ENCODE assay signal across 21 mouse cellular contexts in the genomic region with DNA sequence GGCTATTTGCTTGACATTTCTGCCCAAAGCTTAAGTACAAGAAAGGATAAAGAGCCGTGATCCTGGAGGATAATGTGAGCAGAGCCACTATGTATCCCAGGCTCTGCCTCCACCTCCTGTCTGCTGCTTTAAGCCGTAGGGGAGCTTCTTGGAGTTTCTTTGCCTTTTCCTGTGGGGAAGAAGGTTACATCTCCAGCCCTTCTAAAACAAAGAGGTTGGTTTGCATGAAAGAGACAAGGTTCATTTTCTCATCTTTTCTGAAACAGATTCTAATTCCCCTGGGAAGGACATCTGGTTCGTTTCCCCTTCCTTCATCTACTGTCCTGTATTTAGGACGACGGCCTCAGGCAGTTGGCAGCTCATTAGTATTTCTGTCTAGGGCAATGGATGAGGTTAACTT. TPM values are rescaled to one million over a fixed set of nuclear protein-coding genes. Genes with fewer than 3 reads are reported as not detected.
DNase-seq lines count a peak whose midpoint lies in the region; ATAC-seq and TF ChIP-seq lines count a peak whose summit lies in the region.
"Had no signal": no experiment of that assay in that cellular context is flagged by ENCODE, and none has a peak within 500 bp of the region (broad histone marks: within the 10 kb centered on the region; RNA-seq: fewer than 3 reads in every experiment).

No protein-coding gene starts in this region.

- H3K9me3 ChIP-seq in midbrain, embryonic 11.5 days (ENCODE audit: control insufficient read depth, low read length) = no peaks in the 10 kb centered on the region
- no peaks in the 10 kb centered on the region for H3K9me3 ChIP-seq in midbrain, embryonic 10.5 days (replicated peaks)
- peaks cover 40% of the 10 kb centered on the region for H3K9me3 ChIP-seq in ES-Bruce4 (replicated peaks; ENCODE audit: control insufficient read depth, insufficient read depth, low read length, poor library complexity, severe bottlenecking)
- H3K9me3 ChIP-seq: embryonic facial prominence, embryonic 15.5 days; forebrain, embryonic 10.5 days; heart, embryonic 13.5 days; hindbrain, embryonic 12.5 days had no signal

- no peak for TF ChIP-seq POLR2A in ES-Bruce4 (IDR thresholded peaks at IDR 0.05; ENCODE audit: insufficient read depth, low read length)

- no peak overlapping the region for H3K9ac ChIP-seq in midbrain, embryonic 11.5 days (ENCODE audit: low read length)
- H3K9ac ChIP-seq in ES-Bruce4 (ENCODE audit: low read depth, poor library complexity, severe bottlenecking) = no peak overlapping the region
- H3K9ac ChIP-seq: embryonic facial prominence, embryonic 15.5 days; heart, embryonic 13.5 days; hindbrain, embryonic 12.5 days had no signal

- TF ChIP-seq EP300 in ES-Bruce4 (IDR thresholded peaks at IDR 0.05; ENCODE audit: insufficient read depth, low read depth, low read length) = no peak

- no peak overlapping the region for H3K4me2 ChIP-seq in midbrain, embryonic 11.5 days
- H3K4me2 ChIP-seq: embryonic facial prominence, embryonic 15.5 days; heart, embryonic 13.5 days; hindbrain, embryonic 12.5 days had no signal

- no peaks in the 10 kb centered on the region for H3K36me3 ChIP-seq in midbrain, embryonic 11.5 days (ENCODE audit: control insufficient read depth, insufficient read depth, low read length)
- H3K36me3 ChIP-seq in midbrain, embryonic 10.5 days = no peaks in the 10 kb centered on the region
- H3K36me3 ChIP-seq in ES-Bruce4 (ENCODE audit: control insufficient read depth, insufficient read depth, low read length, poor library complexity, severe bottlenecking) = no peaks in the 10 kb centered on the region
- H3K36me3 ChIP-seq: embryonic facial prominence, embryonic 15.5 days; forebrain, embryonic 10.5 days; heart, embryonic 13.5 days; hindbrain, embryonic 12.5 days had no signal

- H3K4me3 ChIP-seq in midbrain, embryonic 11.5 days (ENCODE audit: low read depth, low read length) = no peak overlapping the region
- H3K4me3 ChIP-seq in midbrain, embryonic 10.5 days = no peak overlapping the region
- no peak overlapping the region for H3K4me3 ChIP-seq in ES-Bruce4 (ENCODE audit: low read depth, low read length)
- H3K4me3 ChIP-seq: embryonic facial prominence, embryonic 15.5 days; erythroblast, embryonic 14.5 days; forebrain, embryonic 10.5 days; heart, embryonic 13.5 days; hindbrain, embryonic 12.5 days had no signal

- H3K4me1 ChIP-seq in midbrain, embryonic 11.5 days (ENCODE audit: control insufficient read depth, insufficient read depth, low read length) = no peaks in the 10 kb centered on the region
- no peaks in the 10 kb centered on the region for H3K4me1 ChIP-seq in midbrain, embryonic 10.5 days
- no peaks in the 10 kb centered on the region for H3K4me1 ChIP-seq in ES-Bruce4 (ENCODE audit: control insufficient read depth, insufficient read depth, low read length)
- H3K4me1 ChIP-seq: embryonic facial prominence, embryonic 15.5 days; forebrain, embryonic 10.5 days; heart, embryonic 13.5 days; hindbrain, embryonic 12.5 days had no signal

- no peak for ATAC-seq in midbrain, embryonic 11.5 days (ENCODE audit: low FRiP score)
- ATAC-seq: activated CD4-positive, CD25-positive, alpha-beta regulatory T cell, adult 4 months; forebrain, embryonic 14.5 days had no signal

- H3K27ac ChIP-seq in midbrain, embryonic 11.5 days (ENCODE audit: low read depth, low read length) = no peak overlapping the region
- H3K27ac ChIP-seq in midbrain, embryonic 10.5 days (replicated peaks) = no peak overlapping the region
- H3K27ac ChIP-seq in ES-Bruce4 (ENCODE audit: insufficient read depth, low read length) = peak overlapping the region; percentile 51; the same call in 1 of the 2 replicates
- H3K27ac ChIP-seq: embryonic facial prominence, embryonic 15.5 days; forebrain, embryonic 10.5 days; heart, embryonic 13.5 days; hindbrain, embryonic 12.5 days had no signal

- no peak for TF ChIP-seq CTCF in ES-Bruce4 (IDR thresholded peaks at IDR 0.05; ENCODE audit: low read depth, low read length)

- no peaks in the 10 kb centered on the region for H3K27me3 ChIP-seq in midbrain, embryonic 11.5 days (ENCODE audit: control insufficient read depth, insufficient read depth, low read length)
- no peaks in the 10 kb centered on the region for H3K27me3 ChIP-seq in midbrain, embryonic 10.5 days (ENCODE audit: low read depth, poor library complexity, severe bottlenecking)
- H3K27me3 ChIP-seq in ES-Bruce4 (ENCODE audit: control insufficient read depth, insufficient read depth, low read length, poor library complexity, severe bottlenecking) = no peaks in the 10 kb centered on the region
- H3K27me3 ChIP-seq: embryonic facial prominence, embryonic 15.5 days; heart, embryonic 13.5 days; hindbrain, embryonic 12.5 days had no signal

- WGBS in midbrain, embryonic 11.5 days = 65% methylated on average over 5 of the region's 5 CpGs
- WGBS in midbrain, embryonic 10.5 days = 62% methylated on average over 5 of the region's 5 CpGs

- peak; percentile 70 for DNase-seq in midbrain, embryonic 11.5 days (ENCODE audit: low spot score, missing footprints)
- DNase-seq in midbrain, embryonic 10.5 days (ENCODE audit: low spot score) = no peak
- peak; percentile 4 for DNase-seq in ZHBTc4 (ENCODE audit: low read depth, low spot score)
- peak; percentile 40 for DNase-seq in retina, postnatal 1 day
- DNase-seq in cerebellum, adult 9-11 months = no peak
- DNase-seq in T-cell, adult 2 months (ENCODE audit: low spot score) = no peak
- DNase-seq: adrenal gland, postnatal 14 days; cerebellum, adult 2 months; cerebellum, postnatal 14 days; embryo, embryonic 11 days; gastrocnemius, postnatal 36 days; heart, adult 11 months; heart, postnatal 4 days had no signal

RNA-seq across cellular contexts. Expression of a gene that starts 19.8 kb away (rescaled TPM):
- 44.1 and 50.5 TPM in 2 replicates for polyA plus RNA-seq in midbrain, embryonic 11.5 days (2014; fragmentation: Nextera tagmentation; extraction: Ambion mirVana)
- 27.6 and 35.0 TPM in 2 replicates for polyA plus RNA-seq in midbrain, embryonic 10.5 days (2016; fragmentation: Nextera tagmentation; extraction: Ambion mirVana)
- polyA plus RNA-seq in ES-Bruce4 (2011; ENCODE audit: insufficient read depth, insufficient read length, low read depth, missing spikeins) = 16.4 and 20.1 TPM in 2 replicates

Comparison
In these comparisons a context has a peak if more than half of its experiments do, and no peak if none do; other contexts are left out.
1. DNase-seq: peak in midbrain, embryonic 11.5 days (single experiment), ZHBTc4 (single experiment) and retina, postnatal 1 day (single experiment); none in midbrain, embryonic 10.5 days (single experiment), cerebellum, adult 9-11 months (single experiment) and T-cell, adult 2 months (single experiment).